Mouse (Mus musculus): ENCODE data around the gene AC170998.1.
"Not testable (repeated sequence)": the region's sequence is repeated elsewhere in the genome, so short reads cannot be mapped to it uniquely, and the experiment has no call there.

The AC170998.1 gene

DNA sequence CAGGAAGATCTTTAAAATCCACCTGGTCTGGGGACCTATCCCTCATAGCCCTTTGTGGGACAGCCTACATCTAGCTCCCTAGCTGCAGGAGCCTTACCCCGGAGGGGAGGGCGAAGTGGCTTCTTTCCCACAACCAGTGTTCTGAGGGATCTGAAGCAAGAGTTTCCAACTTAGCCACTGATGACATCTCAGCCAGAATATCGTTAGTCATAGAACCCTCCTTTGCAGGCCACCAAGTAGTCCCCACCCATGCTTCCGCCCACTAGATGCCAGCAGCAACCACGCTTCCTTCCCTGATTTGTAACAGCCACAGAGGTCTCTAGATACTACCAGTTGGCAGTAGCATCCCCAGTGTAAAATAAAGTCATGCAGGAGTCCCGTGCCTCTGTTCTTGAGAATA is 24.7 kb downstream of the AC170998.1 start:
- DNase-seq (ENCODE audit: inconsistent age in 2 of 2, low spot score in 1 of 2) = peak; percentile 21 to 54

DNA sequence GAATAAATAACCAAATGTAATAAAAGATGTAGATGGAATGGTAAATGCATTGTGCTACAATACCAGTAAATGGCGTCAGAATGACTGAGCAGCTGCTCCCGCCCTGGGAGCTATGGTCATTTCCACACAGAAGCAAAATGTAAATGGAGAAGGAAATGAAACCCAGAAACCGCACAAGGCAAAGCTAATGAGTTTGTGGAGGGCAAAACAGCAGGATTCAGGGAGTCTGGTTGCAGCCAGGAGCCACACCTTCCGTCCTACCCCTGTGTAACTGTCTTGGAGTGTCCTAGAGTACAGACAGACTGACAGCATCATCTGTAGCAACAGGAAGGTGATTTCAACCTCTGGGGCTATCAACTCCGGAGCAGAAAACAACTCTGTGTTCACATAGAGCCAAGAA is 30.6 kb downstream of the AC170998.1 start:
- DNase-seq (ENCODE audit: inconsistent age in 2 of 2, low spot score in 1 of 2) = no peak

DNA sequence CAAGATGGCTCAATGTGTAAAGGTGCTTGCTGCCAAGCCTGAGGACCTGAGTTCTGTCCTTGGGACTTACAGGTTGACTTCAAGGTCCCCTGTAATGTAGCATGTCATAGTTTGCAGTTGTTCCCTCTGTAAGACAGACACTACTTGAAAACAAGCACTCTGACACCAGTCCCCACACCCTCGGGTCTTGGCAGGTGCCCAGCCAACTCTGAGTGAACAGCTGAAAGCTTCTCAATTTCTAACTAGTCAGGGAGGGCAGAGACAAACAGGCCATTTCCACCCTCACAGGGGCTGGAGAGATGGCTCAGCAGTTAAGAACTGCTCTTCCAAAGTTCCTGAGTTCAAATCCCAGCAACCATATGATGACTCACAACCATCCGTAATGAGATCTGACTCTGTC is 31.6 kb downstream of the AC170998.1 start:
- DNase-seq (ENCODE audit: inconsistent age in 2 of 2, low spot score in 1 of 2) = no peak

DNA sequence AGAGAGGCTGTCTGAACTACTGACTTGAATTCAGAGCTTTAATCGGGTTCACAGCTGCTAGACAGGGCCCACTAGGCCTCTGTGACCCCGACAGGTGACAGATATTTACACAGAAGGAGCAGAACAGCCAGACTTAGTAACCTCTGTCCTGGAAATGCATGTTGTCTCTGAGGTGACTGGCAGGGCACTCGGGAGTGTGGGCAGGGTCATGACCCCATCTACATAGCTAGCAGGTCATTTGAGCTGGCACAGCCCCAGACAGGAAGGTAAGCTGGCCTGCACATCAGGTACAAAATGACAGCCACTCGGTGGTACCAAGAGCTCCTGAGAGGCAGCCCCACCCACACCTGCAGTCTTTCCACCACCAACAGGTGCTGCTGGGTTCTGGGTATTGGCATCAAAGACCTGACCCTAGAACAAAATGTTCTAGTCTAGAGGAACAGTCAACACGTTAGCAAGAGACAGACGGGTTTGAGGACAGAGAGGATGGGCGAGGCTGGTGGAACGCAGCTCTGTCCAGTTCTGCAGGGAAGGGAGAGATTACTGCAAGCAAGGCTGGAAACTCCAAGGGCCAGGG is 34.9 kb downstream of the AC170998.1 start:
- no peak for DNase-seq (ENCODE audit: inconsistent age in 2 of 2, low spot score in 1 of 2)

DNA sequence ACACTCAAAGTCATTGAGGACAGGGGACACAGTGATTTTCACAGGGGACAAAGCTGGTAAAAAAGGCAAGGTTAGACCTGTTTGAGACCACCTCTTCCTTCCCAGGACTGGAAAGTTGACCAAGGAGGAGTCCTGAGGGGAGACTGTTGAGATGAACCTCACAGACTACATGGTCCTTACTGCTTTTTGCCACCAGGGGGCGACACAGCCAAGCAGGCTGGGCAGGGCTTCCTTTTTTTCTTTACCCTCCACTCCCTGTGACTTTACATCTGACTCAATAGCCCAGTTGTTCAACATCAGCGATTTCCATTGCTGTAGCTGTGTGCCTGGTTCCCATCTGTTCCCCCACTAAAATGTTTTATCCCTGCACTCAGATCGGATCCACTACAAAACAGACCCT is 36.0 kb downstream of the AC170998.1 start:
- peak; percentile 81 to 94 for DNase-seq (ENCODE audit: inconsistent age in 2 of 2, low spot score in 1 of 2)

DNA sequence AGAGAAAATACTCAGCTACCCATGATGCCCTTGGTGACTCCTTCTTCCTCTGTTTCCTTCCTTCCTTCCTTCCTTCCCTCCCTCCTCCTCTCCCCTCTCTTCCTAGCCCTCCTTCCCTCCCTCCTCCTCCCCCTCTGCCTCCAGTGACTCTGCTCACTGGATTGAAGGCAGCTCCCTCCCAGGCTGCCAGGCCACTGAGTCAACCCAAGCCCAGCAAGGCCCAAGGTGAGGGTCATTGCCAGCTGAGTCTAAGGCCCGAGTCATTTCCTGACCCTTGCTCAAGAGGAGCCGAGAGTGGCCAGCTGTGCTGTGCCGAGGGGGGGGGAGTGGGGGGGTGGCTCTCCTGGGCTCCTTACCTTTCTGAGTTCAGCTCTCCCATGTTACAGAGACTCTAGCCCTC is 40.3 kb downstream of the AC170998.1 start:
- peak; percentile 84 to 88 for DNase-seq (ENCODE audit: inconsistent age in 2 of 2, low spot score in 1 of 2)

DNA sequence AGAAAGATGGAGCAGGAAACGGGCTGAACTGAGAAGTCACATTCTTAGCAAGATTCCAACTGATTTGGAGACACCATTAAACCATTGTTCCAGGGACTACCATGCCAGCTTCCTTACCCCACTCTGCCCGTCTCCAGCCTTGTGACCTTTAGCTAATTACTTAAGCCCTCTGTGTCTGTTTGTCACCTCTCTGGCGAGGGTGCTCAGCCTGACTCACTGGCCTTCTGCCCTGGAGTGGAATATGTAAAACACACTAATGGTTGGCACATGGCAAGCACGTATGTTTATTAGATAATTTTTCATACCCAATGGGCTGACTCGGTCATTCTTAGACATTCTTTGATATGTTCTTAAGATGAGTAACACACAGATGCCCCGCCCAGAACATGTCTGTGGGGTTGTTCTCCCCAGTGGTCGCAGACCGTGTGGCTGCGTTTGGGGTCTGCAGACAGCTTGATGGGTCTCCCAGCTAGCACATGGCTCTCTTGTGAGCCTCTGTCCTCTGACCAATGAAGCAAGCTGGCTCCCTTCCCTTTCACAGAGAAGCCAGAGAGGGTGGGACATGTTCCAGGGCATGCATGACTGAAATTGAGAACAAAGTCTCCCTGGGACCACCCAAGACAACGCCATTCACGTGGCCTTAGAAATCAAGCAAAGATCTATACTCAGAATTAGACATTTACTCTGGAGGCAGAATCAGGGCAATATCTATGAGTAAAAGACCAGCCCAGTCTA is 41.1 kb downstream of the AC170998.1 start:
- peak in 1 of 2 experiments; percentile 77 for DNase-seq (ENCODE audit: inconsistent age in 2 of 2, low spot score in 1 of 2)

DNA sequence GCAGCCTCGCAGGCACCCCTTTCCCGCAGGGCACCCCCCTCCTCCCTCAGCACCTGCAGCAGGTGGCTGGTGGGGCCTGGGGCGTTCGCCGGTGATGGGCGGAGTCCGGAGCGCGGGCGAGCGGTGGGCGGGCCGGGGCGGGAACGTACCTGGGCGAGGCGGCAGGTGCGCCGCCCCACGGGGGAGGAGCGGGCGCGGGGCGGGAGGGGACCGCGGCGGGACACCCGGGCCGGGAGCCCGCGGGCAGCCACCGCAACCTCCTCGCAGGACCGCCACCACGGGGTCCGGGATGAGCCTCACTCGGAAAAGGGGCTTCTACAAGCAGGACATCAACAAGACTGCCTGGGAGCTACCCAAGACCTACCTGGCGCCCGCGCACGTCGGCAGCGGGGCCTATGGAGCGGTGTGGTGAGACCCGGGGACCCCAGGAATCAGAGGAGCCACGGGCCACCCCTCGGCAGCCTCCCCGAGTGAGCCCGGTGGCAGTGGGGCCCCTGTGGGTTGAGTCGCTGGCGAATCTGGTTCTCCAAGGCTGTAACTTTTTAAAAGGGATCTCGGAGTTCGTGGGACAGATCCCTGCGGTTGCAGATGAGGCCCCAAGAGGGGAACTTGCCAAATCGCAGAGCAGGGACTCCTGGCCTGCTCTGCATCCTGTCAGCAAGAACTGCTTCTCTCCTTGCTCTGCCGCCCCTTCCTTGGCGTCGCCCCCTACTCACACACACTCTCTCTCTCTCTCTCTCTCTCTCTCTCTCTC is 43.4 kb downstream of the AC170998.1 start, which contains the start of gene Mapk13:
TSS of gene Mapk13 (plus strand) at position 177 of the 754 bp plus-strand sequence.
- peak; percentile 50 to 77 for DNase-seq (ENCODE audit: inconsistent age in 2 of 2, low spot score in 1 of 2)

DNA sequence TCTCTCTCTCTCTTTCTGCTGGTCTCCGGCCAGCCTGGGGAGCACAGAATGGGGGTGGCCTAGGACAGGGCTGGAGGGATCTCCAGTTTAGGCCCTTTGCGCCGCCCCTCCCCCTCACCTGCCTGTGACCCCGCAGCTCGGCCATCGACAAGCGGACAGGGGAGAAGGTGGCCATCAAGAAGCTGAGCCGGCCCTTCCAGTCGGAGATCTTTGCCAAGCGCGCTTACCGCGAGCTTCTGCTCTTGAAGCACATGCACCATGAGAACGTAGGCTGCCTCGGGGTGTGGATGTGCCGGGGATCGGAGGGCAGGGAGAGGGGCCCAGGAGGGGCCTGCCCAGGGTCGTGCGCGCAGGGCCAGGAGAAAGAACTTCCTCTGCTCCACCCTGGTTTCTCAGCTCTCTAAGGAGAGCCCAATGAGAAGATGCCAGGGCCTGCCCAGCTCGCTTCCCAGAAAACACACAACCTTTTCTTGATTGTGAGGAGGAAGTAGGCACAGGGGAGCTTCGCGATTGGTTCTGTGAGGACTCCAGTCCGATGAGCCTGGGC is 44.1 kb downstream of the AC170998.1 start:
- peak; percentile 42 to 74 for DNase-seq (ENCODE audit: inconsistent age in 2 of 2, low spot score in 1 of 2)

DNA sequence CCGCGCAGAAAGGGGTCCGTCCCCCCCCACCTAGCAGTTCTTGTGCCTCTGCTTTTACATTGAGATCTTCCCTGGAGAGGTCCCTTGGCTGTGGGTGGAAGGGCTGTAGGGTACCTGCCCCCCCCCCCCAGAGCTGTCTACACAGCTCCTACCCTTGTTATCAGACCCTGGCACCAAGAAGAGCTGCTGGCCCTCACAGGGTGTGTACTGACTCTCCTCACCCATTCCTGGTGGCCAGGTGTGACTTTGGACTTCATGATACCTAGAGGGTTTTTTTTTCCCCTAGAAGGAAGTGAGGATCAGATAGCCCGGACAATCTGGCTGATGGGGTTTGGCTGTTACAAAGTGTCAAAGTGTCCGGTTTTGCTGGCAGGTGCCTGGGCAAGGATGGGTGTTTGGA is 45.4 kb downstream of the AC170998.1 start:
- DNase-seq (ENCODE audit: inconsistent age in 2 of 2, low spot score in 1 of 2) = no peak

DNA sequence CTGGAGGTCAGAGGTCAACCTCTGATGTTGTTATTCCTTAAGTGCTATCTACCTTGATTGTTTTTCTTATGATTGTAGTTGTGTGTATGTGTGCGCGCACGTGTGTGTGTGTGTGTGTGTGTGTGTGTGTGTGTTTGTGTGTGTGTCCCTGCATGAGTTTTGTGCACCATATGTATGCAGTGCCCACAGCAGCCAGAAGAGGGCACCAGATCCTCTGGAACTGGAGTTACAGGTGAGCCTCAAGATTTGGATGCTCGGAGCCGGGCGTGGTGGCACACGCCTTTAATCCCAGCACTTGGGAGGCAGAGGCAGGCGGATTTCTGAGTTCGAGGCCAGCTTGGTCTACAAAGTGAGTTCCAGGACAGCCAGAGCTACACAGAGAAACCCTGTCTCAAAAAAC is 48.4 kb downstream of the AC170998.1 start:
- not testable (repeated sequence) for DNase-seq (ENCODE audit: inconsistent age in 2 of 2, low spot score in 1 of 2)

DNA sequence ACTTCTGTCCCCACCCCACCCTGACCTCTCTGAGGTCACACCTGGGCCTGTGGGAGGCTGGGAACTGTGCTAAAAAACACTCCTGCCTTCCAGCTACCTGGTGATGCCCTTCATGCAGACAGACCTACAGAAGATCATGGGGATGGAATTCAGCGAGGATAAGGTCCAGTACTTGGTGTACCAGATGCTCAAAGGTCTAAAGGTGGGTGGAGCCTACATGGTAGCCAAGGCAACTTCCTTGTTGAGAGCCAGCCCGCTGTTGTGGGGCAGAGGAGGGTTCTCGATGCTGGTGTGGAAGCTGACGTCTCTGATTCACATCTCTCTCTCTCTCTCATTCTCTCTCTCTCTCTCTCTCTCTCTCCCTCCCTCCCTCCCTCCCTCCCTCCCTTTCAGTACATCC is 49.3 kb downstream of the AC170998.1 start:
- DNase-seq (ENCODE audit: inconsistent age in 2 of 2, low spot score in 1 of 2) = no peak
